Mouse (Mus musculus): Measurements from ENCODE around the gene Pik3cd.

Gene Pik3cd

GRCm38 (mm10) chr4:149684841-149685623 is 17.3 kb downstream of the Pik3cd start:
- no peak for DNase-seq

GRCm38 (mm10) chr4:149683875-149684274 is 18.5 kb downstream of the Pik3cd start:
- no peak for DNase-seq

- no peak for DNase-seq
Observed at GRCm38 (mm10) chr4:149679056-149679770, 23.2 kb downstream of the Pik3cd start.

- no peak for DNase-seq
Observed at GRCm38 (mm10) chr4:149678006-149678405, 24.4 kb downstream of the Pik3cd start.

GRCm38 (mm10) chr4:149675378-149676261 is 26.8 kb downstream of the Pik3cd start:
- DNase-seq, result no peak

GRCm38 (mm10) chr4:149674814-149675377 is 27.5 kb downstream of the Pik3cd start:
- no peak for DNase-seq

GRCm38 (mm10) chr4:149672747-149673146 is 29.6 kb downstream of the Pik3cd start:
- DNase-seq, result no peak

- no peak for DNase-seq
Observed at GRCm38 (mm10) chr4:149671175-149671574, 31.2 kb downstream of the Pik3cd start.

GRCm38 (mm10) chr4:149665692-149666090 is 36.7 kb downstream of the Pik3cd start:
- peak; percentile 33 for DNase-seq

- DNase-seq, result peak; percentile 46
Observed at GRCm38 (mm10) chr4:149665016-149665691, 37.2 kb downstream of the Pik3cd start.

GRCm38 (mm10) chr4:149663849-149664503 is 38.4 kb downstream of the Pik3cd start:
- DNase-seq, result peak; percentile 30

GRCm38 (mm10) chr4:149661967-149662589 is 40.3 kb downstream of the Pik3cd start:
- no peak for DNase-seq

GRCm38 (mm10) chr4:149660598-149660997 is 41.8 kb downstream of the Pik3cd start:
- no peak for DNase-seq

GRCm38 (mm10) chr4:149659495-149660116 is 42.8 kb downstream of the Pik3cd start:
- DNase-seq, result no peak

- DNase-seq, result peak; percentile 84
Observed at GRCm38 (mm10) chr4:149657858-149658416, 44.4 kb downstream of the Pik3cd start.

- peak; percentile 65 for DNase-seq
Observed at GRCm38 (mm10) chr4:149654232-149654631, 48.1 kb downstream of the Pik3cd start.

GRCm38 (mm10) chr4:149650493-149651193 is 51.7 kb downstream of the Pik3cd start:
- DNase-seq, result peak; percentile 67

GRCm38 (mm10) chr4:149648031-149648805 is 54.2 kb downstream of the Pik3cd start:
- DNase-seq, result no peak

GRCm38 (mm10) chr4:149645761-149646160 is 56.6 kb downstream of the Pik3cd start:
- DNase-seq, result no peak
